Mouse (Mus musculus): ENCODE measurements around the gene Gm5134. TPM values are rescaled to one million over a fixed set of nuclear protein-coding genes. Genes with fewer than 3 reads are reported as not detected.

Gene Gm5134
- polyA plus RNA-seq, 1 experiment from 2014 or later = 0.28 TPM

Small RNA genes within 50 kb of the gene (microRNA-seq; reads per million reads assigned to microRNA genes)
- not detected for gene Mir6409

Other genes starting within 250 kb of the Gm5134 start
- 23.7 and 27.5 TPM in 2 replicates for gene Cabin1, start 190.2 kb upstream of the Gm5134 start, polyA plus RNA-seq (2015; fragmentation: Nextera tagmentation; extraction: Ambion mirVana)
- gene Ddt, start 181.1 kb upstream of the Gm5134 start, polyA plus RNA-seq (2015; fragmentation: Nextera tagmentation; extraction: Ambion mirVana) = 40.8 and 42.8 TPM in 2 replicates
- not detected in 2 replicates for gene Gm20441, start 173.6 kb upstream of the Gm5134 start, polyA plus RNA-seq (2015; fragmentation: Nextera tagmentation; extraction: Ambion mirVana)
- 5.6 and 6.2 TPM in 2 replicates for gene Gstt3, start 173.1 kb upstream of the Gm5134 start, polyA plus RNA-seq (2015; fragmentation: Nextera tagmentation; extraction: Ambion mirVana)
- 9.0 and 10.2 TPM in 2 replicates for gene Gstt1, start 155.9 kb upstream of the Gm5134 start, polyA plus RNA-seq (2015; fragmentation: Nextera tagmentation; extraction: Ambion mirVana)
- not detected in 2 replicates for gene Gstt4, start 132.0 kb upstream of the Gm5134 start, polyA plus RNA-seq (2015; fragmentation: Nextera tagmentation; extraction: Ambion mirVana)
- 15.5 and 16.2 TPM in 2 replicates for gene Gstt2, start 117.1 kb upstream of the Gm5134 start, polyA plus RNA-seq (2015; fragmentation: Nextera tagmentation; extraction: Ambion mirVana)
- 1,867 and 2,124 TPM in 2 replicates for gene Mif, start 94.3 kb upstream of the Gm5134 start, polyA plus RNA-seq (2015; fragmentation: Nextera tagmentation; extraction: Ambion mirVana)
- 1.2 and 1.6 TPM in 2 replicates for gene Derl3, start 61.1 kb upstream of the Gm5134 start, polyA plus RNA-seq (2015; fragmentation: Nextera tagmentation; extraction: Ambion mirVana)
- gene Smarcb1, start 32.9 kb upstream of the Gm5134 start, polyA plus RNA-seq (2015; fragmentation: Nextera tagmentation; extraction: Ambion mirVana) = 112 and 114 TPM in 2 replicates
- gene Chchd10, start 21.4 kb upstream of the Gm5134 start, polyA plus RNA-seq (2015; fragmentation: Nextera tagmentation; extraction: Ambion mirVana) = 655 and 710 TPM in 2 replicates
- gene Mmp11, start 18.0 kb upstream of the Gm5134 start, polyA plus RNA-seq (2015; fragmentation: Nextera tagmentation; extraction: Ambion mirVana) = 26.4 and 30.3 TPM in 2 replicates
- gene Gm867, start 13.8 kb upstream of the Gm5134 start, polyA plus RNA-seq (2015; fragmentation: Nextera tagmentation; extraction: Ambion mirVana) = 0.42 and 0.44 TPM in 2 replicates
- 0.56 and 0.72 TPM in 2 replicates for gene Vpreb3, start 11.5 kb upstream of the Gm5134 start, polyA plus RNA-seq (2015; fragmentation: Nextera tagmentation; extraction: Ambion mirVana)
- gene Zfp280b, start 78.1 kb downstream of the Gm5134 start, polyA plus RNA-seq (2015; fragmentation: Nextera tagmentation; extraction: Ambion mirVana) = 11.3 and 14.5 TPM in 2 replicates
- gene Slc5a4b, start 156.4 kb downstream of the Gm5134 start, polyA plus RNA-seq (2015; fragmentation: Nextera tagmentation; extraction: Ambion mirVana) = not detected in 2 replicates
- not detected in 2 replicates for gene Slc5a4a, start 192.9 kb downstream of the Gm5134 start, polyA plus RNA-seq (2015; fragmentation: Nextera tagmentation; extraction: Ambion mirVana)

All from heart, embryonic 16.5 days (tissue).